Mouse (Mus musculus): ENCODE measurements around the gene Epb42. TPM values are rescaled to one million over a fixed set of nuclear protein-coding genes. Genes with fewer than 3 reads are reported as not detected.
"Not testable (repeated sequence)": the region's sequence is repeated elsewhere in the genome, so short reads cannot be mapped to it uniquely, and the experiment has no call there.

Gene Epb42
- polyA plus RNA-seq, 1 experiment = not detected

DNA sequence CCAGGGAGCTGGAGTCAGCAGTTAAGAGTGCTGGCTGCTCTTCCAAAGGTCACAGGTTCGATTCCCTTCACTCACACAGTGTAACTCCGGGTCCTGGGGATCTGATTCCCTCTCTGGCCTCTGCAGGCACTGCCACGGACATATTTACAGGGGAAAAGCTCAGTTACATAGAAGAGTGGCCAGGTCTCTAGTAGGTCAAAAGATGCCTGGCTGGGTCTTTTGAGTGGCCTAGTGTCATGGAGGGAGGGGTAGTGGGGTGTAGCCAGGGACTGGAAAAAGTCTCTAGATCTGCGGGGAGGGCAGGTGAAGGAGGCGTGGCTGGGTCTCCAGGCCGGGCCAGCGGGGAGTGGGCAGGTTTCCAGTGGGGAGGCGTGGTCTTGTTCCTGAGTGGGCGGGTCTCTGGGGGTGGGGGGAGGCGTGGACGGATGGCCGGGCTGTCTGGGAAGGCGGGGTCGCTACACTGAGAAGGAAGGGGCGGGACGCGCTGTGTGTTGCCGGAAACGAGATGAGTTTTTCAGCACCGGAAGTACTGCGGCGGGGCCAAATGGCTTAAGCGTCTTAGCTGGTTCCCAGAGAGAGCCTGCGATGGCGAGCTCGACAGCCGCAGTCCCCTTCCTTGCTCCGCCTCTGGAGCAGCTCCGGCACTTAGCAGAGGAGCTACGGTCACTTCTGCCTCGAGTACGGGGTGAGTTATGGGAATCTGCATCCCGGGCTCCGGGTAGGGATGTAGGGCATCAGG lies 28.8 kb downstream of the Epb42 start, which contains the start of gene Ccndbp1:
Gene Ccndbp1, plus strand, starts transcription at position 479 of the 739 bp plus-strand sequence.
- no peaks in the 10 kb centered on the region for H3K79me3 ChIP-seq (ENCODE audit: low read depth)
- H3K4me3 ChIP-seq (ENCODE audit: insufficient read depth, poor library complexity, severe bottlenecking) = peak within 1 kb of the TSS; percentile 70
- TF ChIP-seq FOSL1 (IDR thresholded peaks at IDR 0.05; ENCODE audit: insufficient read depth, low read length, poor library complexity, severe bottlenecking) = no peak
- no peak for TF ChIP-seq USF1 (IDR thresholded peaks at IDR 0.05; ENCODE audit: low read depth)
- H3K79me2 ChIP-seq (ENCODE audit: control insufficient read depth, insufficient read depth) = peaks cover 5% of the 10 kb centered on the region
- H3K27me3 ChIP-seq (ENCODE audit: control insufficient read depth, insufficient read depth, insufficient read length) = no peaks in the 10 kb centered on the region
- H3K36me3 ChIP-seq (ENCODE audit: control insufficient read depth, insufficient read depth) = peaks cover 3% of the 10 kb centered on the region
- H3ac ChIP-seq (ENCODE audit: control insufficient read depth, insufficient read length, low read depth) = peak within 1 kb of the TSS; percentile 76

DNA sequence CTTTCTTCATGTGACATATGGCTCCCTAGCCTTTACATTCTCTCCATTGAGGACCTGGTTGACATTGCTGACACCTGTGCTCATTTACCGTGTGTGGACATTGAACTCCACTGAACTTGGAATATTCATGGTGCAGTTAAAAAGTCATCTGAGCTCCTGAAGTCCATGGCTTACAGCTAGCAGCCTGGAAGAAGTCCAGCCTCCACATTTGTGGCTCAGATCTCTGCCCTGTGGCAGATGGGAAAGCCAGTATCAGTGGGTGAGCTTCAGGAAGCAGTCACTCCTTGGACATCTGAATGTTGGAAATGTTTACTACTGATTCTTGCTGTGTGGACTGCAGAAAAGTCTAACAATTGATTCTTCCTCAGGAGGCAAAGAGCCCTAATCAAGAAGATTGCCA lies 29.9 kb downstream of the Epb42 start:
- Histone ChIP-seq H3K79me3 (ENCODE audit: low read depth) (no peaks in the 10 kb centered on the region), H3K27me3 (ENCODE audit: control insufficient read depth, insufficient read depth, insufficient read length) (no peaks in the 10 kb centered on the region), H3ac (ENCODE audit: control insufficient read depth, insufficient read length, low read depth) (no peak overlapping the region), H3K79me2 (ENCODE audit: control insufficient read depth, insufficient read depth) (peaks cover 5% of the 10 kb centered on the region), H3K4me3 (ENCODE audit: insufficient read depth, poor library complexity, severe bottlenecking) (no peak overlapping the region), H3K36me3 (ENCODE audit: control insufficient read depth, insufficient read depth) (peaks cover 7% of the 10 kb centered on the region)
- no peak for TF ChIP-seq MYOD1 (IDR thresholded peaks at IDR 0.05; ENCODE audit: control insufficient read depth, insufficient read length, low read depth)
- no peak for TF ChIP-seq MAX (IDR thresholded peaks at IDR 0.05)
- TF ChIP-seq CEBPB (IDR thresholded peaks at IDR 0.05; ENCODE audit: low read depth) = no peak
- no peak for TF ChIP-seq CTCF (IDR thresholded peaks at IDR 0.05; ENCODE audit: control insufficient read depth, insufficient read depth, insufficient read length)
- no peak for TF ChIP-seq USF1 (IDR thresholded peaks at IDR 0.05; ENCODE audit: low read depth)
- TF ChIP-seq FOSL1 (IDR thresholded peaks at IDR 0.05; ENCODE audit: insufficient read depth, low read length, poor library complexity, severe bottlenecking) = no peak
- TF ChIP-seq MYOG (IDR thresholded peaks at IDR 0.05; ENCODE audit: control insufficient read depth, extremely low read depth, insufficient read length) = no peak

DNA sequence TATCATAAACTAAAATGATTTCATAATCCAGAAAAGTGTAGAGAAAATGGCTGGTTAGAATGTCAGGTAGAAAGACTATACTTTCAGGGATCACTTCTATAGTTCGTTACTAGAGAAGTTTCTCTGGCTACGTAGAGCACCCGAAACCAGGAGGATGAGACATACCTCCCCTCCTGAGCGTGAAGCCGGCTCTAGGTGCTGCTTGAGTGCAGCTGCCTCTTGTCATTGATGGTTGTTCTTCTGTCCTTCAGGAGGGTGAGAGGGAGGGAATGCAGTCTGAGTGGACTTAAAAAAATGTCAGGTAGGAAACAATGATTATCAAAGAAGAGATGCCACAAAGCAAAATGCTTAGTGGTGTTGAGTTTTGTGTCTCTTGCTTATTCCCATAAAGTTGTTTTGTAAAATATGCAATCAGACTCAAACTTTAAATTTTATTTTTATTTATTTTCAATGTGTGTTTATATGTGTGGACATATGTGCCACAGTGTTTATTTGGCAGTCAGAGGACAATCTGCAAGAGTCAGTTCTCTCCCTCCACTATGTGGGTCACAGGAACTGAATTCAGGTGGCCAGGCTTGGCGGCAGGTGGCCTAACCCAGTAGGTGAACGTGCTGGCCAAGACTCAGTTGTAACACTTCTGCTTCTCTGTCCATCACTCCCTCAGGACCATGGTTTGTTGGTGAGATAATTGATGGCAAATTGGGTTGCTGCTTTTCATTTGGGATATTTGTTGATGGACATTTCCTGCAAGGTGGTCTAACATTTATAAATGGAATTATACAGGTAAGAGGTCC lies 32.7 kb downstream of the Epb42 start:
- no peaks in the 10 kb centered on the region for H3K79me3 ChIP-seq (ENCODE audit: low read depth)
- H3ac ChIP-seq (ENCODE audit: control insufficient read depth, insufficient read length, low read depth) = no peak overlapping the region
- H3K36me3 ChIP-seq (ENCODE audit: control insufficient read depth, insufficient read depth) = peaks cover 7% of the 10 kb centered on the region
- TF ChIP-seq USF1 (IDR thresholded peaks at IDR 0.05; ENCODE audit: low read depth) (no peak), MAX (IDR thresholded peaks at IDR 0.05) (no peak), CTCF (IDR thresholded peaks at IDR 0.05; ENCODE audit: control insufficient read depth, insufficient read depth, insufficient read length) (no peak), MYOG (IDR thresholded peaks at IDR 0.05; ENCODE audit: control insufficient read depth, extremely low read depth, insufficient read length) (no peak), MYOD1 (IDR thresholded peaks at IDR 0.05; ENCODE audit: control insufficient read depth, insufficient read length, low read depth) (no peak), FOSL1 (IDR thresholded peaks at IDR 0.05; ENCODE audit: insufficient read depth, low read length, poor library complexity, severe bottlenecking) (no peak), CEBPB (IDR thresholded peaks at IDR 0.05; ENCODE audit: low read depth) (no peak)
- no peak overlapping the region for H3K4me3 ChIP-seq (ENCODE audit: insufficient read depth, poor library complexity, severe bottlenecking)
- H3K27me3 ChIP-seq (ENCODE audit: control insufficient read depth, insufficient read depth, insufficient read length) = no peaks in the 10 kb centered on the region
- H3K79me2 ChIP-seq (ENCODE audit: control insufficient read depth, insufficient read depth) = no peaks in the 10 kb centered on the region

DNA sequence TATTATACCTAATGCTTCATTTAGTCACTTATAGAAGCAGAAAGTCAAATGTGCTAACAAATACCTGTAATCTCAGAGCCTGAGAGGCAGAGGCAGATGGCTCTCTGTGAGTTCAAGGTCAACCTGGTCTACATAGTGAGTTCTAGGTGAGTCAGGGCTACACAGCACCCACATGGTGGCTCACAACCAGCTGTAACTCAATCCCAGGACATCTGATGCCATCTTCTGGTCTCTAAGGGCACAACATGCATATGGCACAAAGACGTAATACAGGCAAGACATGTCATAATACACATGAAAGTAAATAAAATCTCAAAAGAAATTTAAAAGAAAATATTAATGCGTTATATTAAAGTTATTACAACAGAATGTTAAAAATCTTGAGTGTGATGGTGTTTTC lies 33.3 kb downstream of the Epb42 start:
- Histone ChIP-seq H3ac (ENCODE audit: control insufficient read depth, insufficient read length, low read depth) (no peak overlapping the region), H3K27me3 (ENCODE audit: control insufficient read depth, insufficient read depth, insufficient read length) (no peaks in the 10 kb centered on the region), H3K4me3 (ENCODE audit: insufficient read depth, poor library complexity, severe bottlenecking) (no peak overlapping the region), H3K79me3 (ENCODE audit: low read depth) (no peaks in the 10 kb centered on the region), H3K79me2 (ENCODE audit: control insufficient read depth, insufficient read depth) (no peaks in the 10 kb centered on the region), H3K36me3 (ENCODE audit: control insufficient read depth, insufficient read depth) (peaks cover 7% of the 10 kb centered on the region)
- TF ChIP-seq MAX (IDR thresholded peaks at IDR 0.05) (no peak), MYOD1 (IDR thresholded peaks at IDR 0.05; ENCODE audit: control insufficient read depth, insufficient read length, low read depth) (no peak), FOSL1 (IDR thresholded peaks at IDR 0.05; ENCODE audit: insufficient read depth, low read length, poor library complexity, severe bottlenecking) (no peak), CEBPB (IDR thresholded peaks at IDR 0.05; ENCODE audit: low read depth) (no peak), MYOG (IDR thresholded peaks at IDR 0.05; ENCODE audit: control insufficient read depth, extremely low read depth, insufficient read length) (no peak)

DNA sequence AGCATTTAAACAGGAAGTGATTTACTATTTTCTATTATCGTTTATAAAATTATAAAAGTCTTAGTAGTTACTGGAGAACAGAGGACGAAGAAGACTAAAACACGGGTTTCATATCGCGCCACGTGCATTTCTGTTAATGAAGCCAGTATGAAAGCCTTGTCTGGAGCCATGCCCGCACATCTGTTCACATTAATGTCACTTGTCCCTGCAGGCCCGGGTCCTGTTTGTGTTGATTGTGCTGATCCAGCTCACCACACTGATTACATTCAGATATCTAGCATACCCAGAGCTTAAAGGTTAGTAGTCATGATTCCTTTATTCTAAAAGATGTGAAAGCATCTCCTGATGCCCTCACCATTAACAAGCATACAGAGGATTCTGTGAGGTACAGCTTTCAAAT lies 38.0 kb downstream of the Epb42 start:
- Histone ChIP-seq H3K27me3 (ENCODE audit: control insufficient read depth, insufficient read depth, insufficient read length) (no peaks in the 10 kb centered on the region), H3K79me3 (ENCODE audit: low read depth) (no peaks in the 10 kb centered on the region), H3K4me3 (ENCODE audit: insufficient read depth, poor library complexity, severe bottlenecking) (no peak overlapping the region), H3K36me3 (ENCODE audit: control insufficient read depth, insufficient read depth) (peaks cover 7% of the 10 kb centered on the region), H3K79me2 (ENCODE audit: control insufficient read depth, insufficient read depth) (no peaks in the 10 kb centered on the region), H3ac (ENCODE audit: control insufficient read depth, insufficient read length, low read depth) (no peak overlapping the region)
- TF ChIP-seq USF1 (IDR thresholded peaks at IDR 0.05; ENCODE audit: low read depth) = no peak
- no peak for TF ChIP-seq CEBPB (IDR thresholded peaks at IDR 0.05; ENCODE audit: low read depth)
- no peak for TF ChIP-seq CTCF (IDR thresholded peaks at IDR 0.05; ENCODE audit: control insufficient read depth, insufficient read depth, insufficient read length)
- no peak for TF ChIP-seq MAX (IDR thresholded peaks at IDR 0.05)
- no peak for TF ChIP-seq FOSL1 (IDR thresholded peaks at IDR 0.05; ENCODE audit: insufficient read depth, low read length, poor library complexity, severe bottlenecking)
- no peak for TF ChIP-seq MYOD1 (IDR thresholded peaks at IDR 0.05; ENCODE audit: control insufficient read depth, insufficient read length, low read depth)
- TF ChIP-seq MYOG (IDR thresholded peaks at IDR 0.05; ENCODE audit: control insufficient read depth, extremely low read depth, insufficient read length) = no peak

DNA sequence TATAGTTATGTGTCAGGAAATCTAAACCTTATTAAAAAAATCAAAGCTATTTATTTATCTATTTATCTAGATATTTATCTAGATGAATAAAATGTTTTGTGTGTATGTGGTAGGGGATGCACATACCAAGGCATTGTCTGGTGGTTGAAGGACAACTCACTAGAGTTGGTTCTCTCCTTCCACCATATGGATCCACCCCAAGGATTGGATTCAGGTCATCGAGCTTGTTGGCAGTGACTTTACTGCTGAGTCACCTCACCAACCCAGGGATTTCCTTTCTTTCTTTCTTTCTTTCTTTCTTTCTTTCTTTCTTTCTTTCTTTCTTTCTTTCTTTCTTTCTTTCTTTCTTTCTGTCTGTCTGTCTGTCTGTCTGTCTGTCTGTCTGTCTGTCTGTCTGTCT lies 40.3 kb downstream of the Epb42 start:
- H3K27me3 ChIP-seq (ENCODE audit: control insufficient read depth, insufficient read depth, insufficient read length); H3K79me2 ChIP-seq (ENCODE audit: control insufficient read depth, insufficient read depth); H3ac ChIP-seq (ENCODE audit: control insufficient read depth, insufficient read length, low read depth); H3K79me3 ChIP-seq (ENCODE audit: low read depth); H3K4me3 ChIP-seq (ENCODE audit: insufficient read depth, poor library complexity, severe bottlenecking): not testable (repeated sequence)
- H3K36me3 ChIP-seq (ENCODE audit: control insufficient read depth, insufficient read depth) = peaks cover 11% of the 10 kb centered on the region

Measured in C2C12 (cell line).